Mouse (Mus musculus): ENCODE results near the gene Krba1. TPM values are rescaled to one million over a fixed set of nuclear protein-coding genes. Genes with fewer than 3 reads are reported as not detected.

The Krba1 gene
- polyA plus RNA-seq, 1 experiment from 2014 or later: 17.6 TPM

DNA sequence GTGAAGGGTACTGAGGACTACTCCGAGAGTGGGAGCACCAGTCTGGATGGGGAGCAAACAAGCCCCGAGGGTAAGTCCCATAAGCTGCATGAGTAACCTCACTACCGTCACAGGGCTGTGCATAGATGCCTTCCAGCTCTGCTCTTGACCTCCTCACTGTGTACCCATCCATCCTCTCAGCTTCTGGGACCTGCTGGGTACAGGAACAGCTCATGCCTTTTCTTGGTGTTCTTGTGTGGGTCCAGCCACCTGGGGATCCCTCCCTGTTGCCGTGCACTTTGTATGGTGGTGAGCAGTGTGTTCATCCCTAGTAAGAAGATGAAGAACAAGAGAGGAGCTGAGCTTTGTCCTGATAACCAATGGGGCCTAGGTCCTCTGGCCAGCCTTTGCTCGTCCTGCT is 8.7 kb downstream of the Krba1 start:
- Histone ChIP-seq H3K4me3 (ENCODE audit: low read length) (no peak overlapping the region), H3K27ac (ENCODE audit: low read length) (no peak overlapping the region), H3K4me2 (ENCODE audit: low read depth, low read length) (no peak overlapping the region), H3K9me3 (replicated peaks; ENCODE audit: control insufficient read depth, low read length) (no peaks in the 10 kb centered on the region), H3K27me3 (ENCODE audit: control insufficient read depth, insufficient read depth, low read length) (no peaks in the 10 kb centered on the region), H3K4me1 (ENCODE audit: control insufficient read depth, insufficient read depth, low read length) (peaks cover 10% of the 10 kb centered on the region), H3K36me3 (ENCODE audit: control insufficient read depth, insufficient read depth) (peaks cover 45% of the 10 kb centered on the region), H3K9ac (ENCODE audit: low read length) (no peak overlapping the region)
- 84% methylated on average over 5 of the region's 5 CpGs for WGBS
- ATAC-seq (replicated peaks; ENCODE audit: extremely low read depth, insufficient read depth, low FRiP score): no peak

DNA sequence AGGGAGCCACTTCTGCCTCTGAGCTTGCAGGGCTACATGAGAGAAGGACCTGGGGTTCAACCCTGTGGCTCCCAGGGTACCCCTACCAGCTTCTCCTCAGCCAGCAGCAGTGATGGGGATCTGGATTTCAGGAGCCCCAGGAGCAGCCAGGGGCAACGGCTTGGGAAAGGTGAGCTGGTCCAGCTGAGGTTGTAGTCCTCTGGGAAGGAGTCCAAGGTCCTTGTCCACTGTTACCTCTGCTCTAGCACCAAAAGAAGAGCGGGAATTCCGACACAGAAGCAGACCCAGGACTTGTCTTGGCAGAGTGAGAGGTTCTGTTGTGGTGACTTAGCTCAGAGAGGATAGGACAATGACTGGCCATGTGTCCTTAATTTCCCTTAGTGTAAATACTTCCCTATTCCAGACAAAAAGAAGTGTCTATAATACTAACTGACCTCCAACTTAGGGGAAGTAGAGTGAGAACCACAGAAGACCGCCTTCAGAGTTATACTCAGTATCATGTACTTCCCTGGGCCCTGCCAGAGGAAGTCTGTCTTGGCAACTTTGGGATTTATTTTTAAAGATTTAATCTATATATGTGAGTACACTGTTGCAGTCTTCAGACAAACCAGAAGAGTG is 14.4 kb downstream of the Krba1 start:
- Histone ChIP-seq H3K27ac (ENCODE audit: low read length) (no peak overlapping the region), H3K27me3 (ENCODE audit: control insufficient read depth, insufficient read depth, low read length) (no peaks in the 10 kb centered on the region), H3K36me3 (ENCODE audit: control insufficient read depth, insufficient read depth) (peaks cover 87% of the 10 kb centered on the region), H3K4me2 (ENCODE audit: low read depth, low read length) (no peak overlapping the region), H3K9ac (ENCODE audit: low read length) (no peak overlapping the region), H3K4me3 (ENCODE audit: low read length) (no peak overlapping the region), H3K4me1 (ENCODE audit: control insufficient read depth, insufficient read depth, low read length) (peaks cover 9% of the 10 kb centered on the region), H3K9me3 (replicated peaks; ENCODE audit: control insufficient read depth, low read length) (no peaks in the 10 kb centered on the region)
- WGBS: 92% methylated on average over 4 of the region's 4 CpGs
- no peak for ATAC-seq (replicated peaks; ENCODE audit: extremely low read depth, insufficient read depth, low FRiP score)

DNA sequence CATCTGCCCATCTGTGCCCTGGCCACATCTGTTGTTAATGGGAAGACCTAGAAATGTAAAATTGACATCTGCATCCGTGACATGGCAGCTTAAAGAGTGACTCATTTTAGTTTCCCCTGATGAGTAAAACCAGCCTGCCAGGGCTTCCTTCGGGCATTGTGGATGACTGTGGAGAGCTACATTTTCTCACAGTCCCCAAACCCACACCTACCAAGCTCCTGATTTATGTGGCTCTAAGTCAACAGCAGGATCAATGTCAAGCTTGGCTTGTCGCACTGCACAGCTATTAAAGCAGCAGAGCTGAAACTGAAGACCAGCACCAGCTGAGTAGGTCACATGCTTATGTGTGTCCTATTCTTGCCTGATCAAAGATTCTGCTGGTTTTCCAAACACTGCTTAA is 15.2 kb downstream of the Krba1 start:
- no peaks in the 10 kb centered on the region for H3K9me3 ChIP-seq (replicated peaks; ENCODE audit: control insufficient read depth, low read length)
- H3K27ac ChIP-seq (ENCODE audit: low read length): no peak overlapping the region
- H3K4me1 ChIP-seq (ENCODE audit: control insufficient read depth, insufficient read depth, low read length): peaks cover 9% of the 10 kb centered on the region
- no peak for ATAC-seq (replicated peaks; ENCODE audit: extremely low read depth, insufficient read depth, low FRiP score)
- H3K4me2 ChIP-seq (ENCODE audit: low read depth, low read length): no peak overlapping the region
- no peak overlapping the region for H3K4me3 ChIP-seq (ENCODE audit: low read length)
- no peak overlapping the region for H3K9ac ChIP-seq (ENCODE audit: low read length)
- 84% methylated on average over 3 of the region's 3 CpGs for WGBS
- H3K27me3 ChIP-seq (ENCODE audit: control insufficient read depth, insufficient read depth, low read length): no peaks in the 10 kb centered on the region
- H3K36me3 ChIP-seq (ENCODE audit: control insufficient read depth, insufficient read depth): peaks cover 87% of the 10 kb centered on the region

DNA sequence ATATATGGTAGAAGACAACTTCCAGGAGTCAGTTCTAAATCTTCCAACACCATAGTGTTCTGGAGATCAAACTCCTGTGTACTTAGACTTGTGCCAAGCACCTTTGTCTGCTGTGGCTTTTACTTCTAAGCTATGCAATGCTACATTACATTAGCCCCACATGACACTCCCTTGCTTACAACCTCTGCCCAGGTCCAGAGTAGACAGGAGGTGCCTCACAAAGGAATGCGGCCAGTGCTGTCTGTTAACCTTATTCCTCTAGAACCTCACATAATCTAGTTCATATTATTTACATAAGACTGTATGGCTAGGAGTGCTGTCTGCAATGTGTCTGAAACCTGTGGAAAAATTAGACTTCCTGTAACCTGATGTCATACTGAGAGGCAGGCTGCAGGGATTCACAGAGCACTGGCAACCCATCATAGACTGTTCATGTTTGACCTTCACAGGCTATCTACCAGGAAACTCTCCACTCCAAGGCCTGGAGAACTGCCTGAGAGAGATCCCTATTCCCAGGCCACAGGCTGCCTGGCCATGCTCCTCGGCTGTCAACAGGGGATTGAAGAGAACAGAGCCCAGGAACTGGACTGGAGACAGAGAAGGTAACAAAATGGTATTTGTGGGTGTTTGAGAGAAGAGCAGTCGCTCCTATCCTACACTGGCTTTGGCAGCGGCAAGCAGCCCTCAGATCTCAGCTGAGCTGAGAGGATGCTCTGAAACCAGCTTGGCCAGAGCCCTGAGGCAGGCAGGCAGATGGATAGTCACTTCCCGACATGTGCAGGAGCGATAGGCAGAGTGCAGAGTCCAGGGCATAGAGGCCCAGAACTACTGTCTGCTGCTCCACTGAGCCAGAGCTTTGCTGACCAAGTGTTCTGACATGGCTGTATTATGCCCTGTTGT is 16.1 kb downstream of the Krba1 start:
- peak; percentile 75; the same call in 1 of the 2 replicates for ATAC-seq (replicated peaks; ENCODE audit: extremely low read depth, insufficient read depth, low FRiP score)
- Histone ChIP-seq H3K27ac (ENCODE audit: low read length) (peak overlapping the region; percentile 54), H3K27me3 (ENCODE audit: control insufficient read depth, insufficient read depth, low read length) (no peaks in the 10 kb centered on the region), H3K4me2 (ENCODE audit: low read depth, low read length) (no peak overlapping the region), H3K9ac (ENCODE audit: low read length) (peak overlapping the region; percentile 22; the same call in 1 of the 2 replicates), H3K4me1 (ENCODE audit: control insufficient read depth, insufficient read depth, low read length) (peaks cover 9% of the 10 kb centered on the region), H3K9me3 (replicated peaks; ENCODE audit: control insufficient read depth, low read length) (no peaks in the 10 kb centered on the region), H3K4me3 (ENCODE audit: low read length) (no peak overlapping the region), H3K36me3 (ENCODE audit: control insufficient read depth, insufficient read depth) (peaks cover 86% of the 10 kb centered on the region)
- WGBS: 63% methylated on average over 6 of the region's 6 CpGs

DNA sequence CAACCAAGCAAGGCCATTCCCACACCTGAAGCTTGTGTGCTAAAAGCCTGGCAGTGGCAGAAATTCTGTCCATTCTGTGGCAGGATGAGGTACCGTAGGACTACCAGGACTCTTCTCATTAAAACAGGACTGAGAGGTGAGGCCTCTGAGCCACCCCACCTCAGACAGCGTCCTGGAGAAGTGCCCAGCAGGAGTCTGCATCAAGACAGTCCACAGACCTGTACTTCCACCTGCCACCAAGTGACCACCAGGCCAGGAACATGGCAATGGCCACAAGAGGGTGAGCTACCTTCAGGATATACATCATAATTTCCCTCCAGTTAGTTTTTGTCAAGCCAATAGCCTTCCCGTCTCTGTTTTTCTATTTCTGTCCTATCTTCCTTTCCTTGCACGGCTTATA is 16.8 kb downstream of the Krba1 start:
- Histone ChIP-seq H3K36me3 (ENCODE audit: control insufficient read depth, insufficient read depth) (peaks cover 86% of the 10 kb centered on the region), H3K27me3 (ENCODE audit: control insufficient read depth, insufficient read depth, low read length) (no peaks in the 10 kb centered on the region), H3K4me2 (ENCODE audit: low read depth, low read length) (no peak overlapping the region), H3K9ac (ENCODE audit: low read length) (no peak overlapping the region), H3K27ac (ENCODE audit: low read length) (no peak overlapping the region; the same call in 1 of the 2 replicates), H3K4me1 (ENCODE audit: control insufficient read depth, insufficient read depth, low read length) (peaks cover 9% of the 10 kb centered on the region), H3K9me3 (replicated peaks; ENCODE audit: control insufficient read depth, low read length) (no peaks in the 10 kb centered on the region), H3K4me3 (ENCODE audit: low read length) (no peak overlapping the region)
- 74% methylated on average over 4 of the region's 4 CpGs for WGBS
- no peak for ATAC-seq (replicated peaks; ENCODE audit: extremely low read depth, insufficient read depth, low FRiP score)

DNA sequence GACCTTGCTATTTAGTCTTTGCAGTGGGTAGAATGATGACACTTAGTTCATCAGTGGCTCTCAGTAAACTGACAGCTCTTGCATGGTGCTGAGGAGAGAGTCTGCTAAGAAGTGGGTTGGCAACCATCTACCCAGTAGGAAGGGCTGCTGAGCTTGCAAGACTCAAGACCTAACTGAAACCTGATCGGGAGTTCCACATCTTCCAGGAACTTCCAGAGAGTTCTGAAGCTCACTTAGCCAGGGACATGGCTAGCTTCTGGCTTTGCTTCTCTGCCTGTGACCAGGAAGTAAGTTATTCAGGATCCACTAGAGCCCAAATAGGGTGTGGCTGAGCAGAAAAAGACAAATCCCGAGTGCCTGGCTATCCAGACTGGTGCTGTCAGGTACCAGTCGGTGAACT is 17.3 kb downstream of the Krba1 start:
- no peak overlapping the region for H3K4me2 ChIP-seq (ENCODE audit: low read depth, low read length)
- no peak overlapping the region for H3K4me3 ChIP-seq (ENCODE audit: low read length)
- no peaks in the 10 kb centered on the region for H3K9me3 ChIP-seq (replicated peaks; ENCODE audit: control insufficient read depth, low read length)
- WGBS: 69% methylated on average over 3 of the region's 3 CpGs
- no peak overlapping the region for H3K27ac ChIP-seq (ENCODE audit: low read length)
- no peak for ATAC-seq (replicated peaks; ENCODE audit: extremely low read depth, insufficient read depth, low FRiP score)
- peaks cover 81% of the 10 kb centered on the region for H3K36me3 ChIP-seq (ENCODE audit: control insufficient read depth, insufficient read depth)
- no peaks in the 10 kb centered on the region for H3K27me3 ChIP-seq (ENCODE audit: control insufficient read depth, insufficient read depth, low read length)
- H3K4me1 ChIP-seq (ENCODE audit: control insufficient read depth, insufficient read depth, low read length): peaks cover 9% of the 10 kb centered on the region
- H3K9ac ChIP-seq (ENCODE audit: low read length): no peak overlapping the region

DNA sequence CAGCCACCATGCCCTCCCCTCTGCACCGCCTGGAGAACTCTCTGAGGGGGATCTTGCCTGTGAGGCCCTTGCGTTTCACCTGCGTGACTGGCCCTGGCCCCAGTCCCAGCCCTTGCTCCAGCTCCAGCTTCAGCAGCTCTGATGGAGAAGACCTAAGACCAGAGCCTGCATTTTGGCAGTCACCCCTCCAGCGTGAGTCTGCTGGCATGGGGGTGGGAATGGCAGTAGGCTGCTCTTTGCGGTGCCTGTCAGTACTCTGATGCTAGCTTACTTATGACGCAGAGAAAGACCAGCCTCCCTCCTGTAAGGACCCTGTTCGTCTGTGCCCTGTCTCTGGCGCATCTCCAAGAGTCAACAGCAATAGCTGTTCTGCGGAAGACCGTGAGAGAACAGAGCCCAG is 17.7 kb downstream of the Krba1 start:
- no peaks in the 10 kb centered on the region for H3K27me3 ChIP-seq (ENCODE audit: control insufficient read depth, insufficient read depth, low read length)
- H3K27ac ChIP-seq (ENCODE audit: low read length): no peak overlapping the region
- WGBS: 61% methylated on average over 10 of the region's 10 CpGs
- peaks cover 77% of the 10 kb centered on the region for H3K36me3 ChIP-seq (ENCODE audit: control insufficient read depth, insufficient read depth)
- no peak overlapping the region for H3K4me2 ChIP-seq (ENCODE audit: low read depth, low read length)
- no peak overlapping the region for H3K4me3 ChIP-seq (ENCODE audit: low read length)
- no peaks in the 10 kb centered on the region for H3K9me3 ChIP-seq (replicated peaks; ENCODE audit: control insufficient read depth, low read length)
- H3K9ac ChIP-seq (ENCODE audit: low read length): no peak overlapping the region
- ATAC-seq (replicated peaks; ENCODE audit: extremely low read depth, insufficient read depth, low FRiP score): no peak
- H3K4me1 ChIP-seq (ENCODE audit: control insufficient read depth, insufficient read depth, low read length): peaks cover 9% of the 10 kb centered on the region

DNA sequence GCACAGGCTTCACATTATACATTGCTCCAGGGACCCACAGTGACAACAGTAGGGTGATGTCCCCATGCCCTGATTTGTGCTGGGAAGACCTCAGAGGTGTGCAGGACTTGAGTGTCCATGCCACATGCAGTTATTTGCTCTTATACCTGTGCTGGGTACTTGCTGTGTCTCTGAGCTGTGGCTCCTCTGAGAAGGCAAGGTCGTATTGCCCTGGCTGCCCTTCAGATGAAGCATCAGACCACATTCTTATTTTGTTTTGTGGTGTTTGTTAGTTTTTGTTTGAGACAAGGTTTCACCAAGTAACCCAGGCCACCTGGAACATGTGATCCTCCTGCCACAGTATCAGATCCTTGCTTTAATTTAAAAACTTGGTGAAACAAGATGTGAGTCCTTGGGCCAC is 19.5 kb downstream of the Krba1 start:
- H3K9ac ChIP-seq (ENCODE audit: low read length): no peak overlapping the region
- peaks cover 9% of the 10 kb centered on the region for H3K4me1 ChIP-seq (ENCODE audit: control insufficient read depth, insufficient read depth, low read length)
- H3K4me3 ChIP-seq (ENCODE audit: low read length): no peak overlapping the region
- no peak overlapping the region for H3K27ac ChIP-seq (ENCODE audit: low read length)
- no peaks in the 10 kb centered on the region for H3K9me3 ChIP-seq (replicated peaks; ENCODE audit: control insufficient read depth, low read length)
- H3K36me3 ChIP-seq (ENCODE audit: control insufficient read depth, insufficient read depth): peaks cover 59% of the 10 kb centered on the region
- no peak for ATAC-seq (replicated peaks; ENCODE audit: extremely low read depth, insufficient read depth, low FRiP score)
- H3K4me2 ChIP-seq (ENCODE audit: low read depth, low read length): no peak overlapping the region
- H3K27me3 ChIP-seq (ENCODE audit: control insufficient read depth, insufficient read depth, low read length): no peaks in the 10 kb centered on the region
- WGBS: 92% methylated on average over 1 of the region's 1 CpGs

DNA sequence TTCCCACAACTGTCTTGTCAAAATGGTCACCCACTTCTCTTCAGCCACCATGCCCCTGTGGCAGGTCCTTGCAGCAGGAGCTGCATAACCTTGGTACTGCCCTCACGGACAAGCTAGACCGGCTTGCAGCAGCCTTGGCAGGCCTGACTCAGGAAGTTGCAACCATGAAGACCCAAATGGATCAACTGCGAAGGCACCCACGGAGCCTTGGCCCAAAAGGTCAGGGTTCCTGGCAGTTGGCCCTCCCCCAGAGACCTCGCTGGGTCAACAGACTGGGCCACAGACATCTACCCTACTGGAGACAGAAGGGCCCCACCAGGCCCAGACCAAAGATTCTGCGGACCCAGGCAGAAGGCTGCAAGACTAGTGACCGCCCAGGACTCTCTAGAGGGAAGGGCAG is 20.2 kb downstream of the Krba1 start:
- Histone ChIP-seq H3K9ac (ENCODE audit: low read length) (no peak overlapping the region), H3K4me2 (ENCODE audit: low read depth, low read length) (no peak overlapping the region), H3K4me3 (ENCODE audit: low read length) (no peak overlapping the region), H3K9me3 (replicated peaks; ENCODE audit: control insufficient read depth, low read length) (no peaks in the 10 kb centered on the region), H3K36me3 (ENCODE audit: control insufficient read depth, insufficient read depth) (peaks cover 51% of the 10 kb centered on the region), H3K27ac (ENCODE audit: low read length) (no peak overlapping the region), H3K4me1 (ENCODE audit: control insufficient read depth, insufficient read depth, low read length) (peaks cover 9% of the 10 kb centered on the region), H3K27me3 (ENCODE audit: control insufficient read depth, insufficient read depth, low read length) (no peaks in the 10 kb centered on the region)
- ATAC-seq (replicated peaks; ENCODE audit: extremely low read depth, insufficient read depth, low FRiP score): no peak
- 95% methylated on average over 7 of the region's 7 CpGs for WGBS
